Mouse (Mus musculus): ENCODE measurements around the gene Tuba3a.
A peak's percentile ranks its signal among the peaks of the same experiment; 100 is the strongest.

Gene Tuba3a

GRCm38 (mm10) chr6:125265239-125265638 is 20.6 kb downstream of the Tuba3a start:
- DNase-seq = peak; percentile 81

- DNase-seq = no peak
These were observed 21.6 kb downstream of the Tuba3a start for GRCm38 (mm10) chr6:125264219-125264618.

DNA sequence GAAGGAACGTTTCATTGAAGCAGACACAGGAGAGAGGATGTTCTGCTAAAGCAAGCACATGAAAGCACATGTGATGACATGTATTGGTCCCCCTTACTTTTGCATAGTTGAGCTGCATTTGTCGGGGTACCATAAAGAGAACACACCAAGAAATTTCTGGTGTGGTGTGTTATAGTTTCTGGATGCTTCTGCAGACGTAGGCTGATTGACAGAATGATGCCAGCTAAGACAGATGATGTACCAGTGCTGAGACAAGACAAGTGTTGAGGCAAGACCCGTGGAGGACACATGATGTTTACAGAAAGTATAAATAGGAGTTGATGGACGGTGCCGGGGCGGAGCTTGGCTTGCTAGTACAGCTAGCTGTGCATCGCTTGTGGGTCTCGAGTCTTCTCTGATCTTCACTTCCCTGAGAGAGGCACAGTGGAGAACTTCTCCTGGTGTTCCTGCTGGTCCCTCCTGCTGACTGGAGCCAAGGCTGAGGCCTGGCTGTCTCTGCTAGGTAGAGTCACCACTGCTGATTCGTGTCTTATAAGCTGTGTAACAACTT is 25.8 kb downstream of the Tuba3a start:
- no peak for DNase-seq

DNA sequence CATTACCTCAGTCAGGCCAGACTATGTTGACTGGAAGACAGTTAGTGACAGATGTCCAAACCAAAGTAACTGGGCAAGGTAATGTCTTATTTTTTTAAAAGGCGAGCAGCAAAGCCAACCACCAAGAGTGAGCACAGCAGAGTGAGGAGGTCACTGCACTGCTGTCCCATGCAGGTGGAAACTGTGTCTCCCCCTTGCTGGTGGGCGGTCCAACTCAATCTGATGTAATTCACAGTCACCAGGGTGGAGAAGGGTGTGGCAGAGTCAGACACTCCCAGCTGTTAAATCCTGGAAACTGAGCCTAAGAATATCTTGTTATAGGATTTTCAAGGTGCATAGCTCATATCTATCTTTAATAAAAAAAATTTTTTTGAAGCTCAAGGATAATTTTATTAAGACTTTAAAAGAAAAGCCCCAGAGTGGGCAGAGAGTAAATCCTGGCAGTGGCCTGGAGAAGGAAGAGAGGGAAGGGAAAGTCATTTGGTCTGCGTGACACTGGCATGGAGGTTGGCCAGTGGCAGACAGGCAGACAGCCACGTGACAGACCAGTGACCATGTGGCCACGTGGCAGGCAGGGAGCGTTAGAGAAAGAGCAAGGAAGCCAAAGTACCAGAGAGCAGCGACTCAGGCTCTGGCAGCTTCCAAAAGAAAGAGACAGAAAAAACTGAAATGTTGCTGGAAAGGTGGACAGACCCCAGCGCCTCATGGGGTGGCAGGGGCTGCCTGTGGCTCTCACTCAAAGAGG is 29.4 kb downstream of the Tuba3a start:
- no peak for DNase-seq

DNA sequence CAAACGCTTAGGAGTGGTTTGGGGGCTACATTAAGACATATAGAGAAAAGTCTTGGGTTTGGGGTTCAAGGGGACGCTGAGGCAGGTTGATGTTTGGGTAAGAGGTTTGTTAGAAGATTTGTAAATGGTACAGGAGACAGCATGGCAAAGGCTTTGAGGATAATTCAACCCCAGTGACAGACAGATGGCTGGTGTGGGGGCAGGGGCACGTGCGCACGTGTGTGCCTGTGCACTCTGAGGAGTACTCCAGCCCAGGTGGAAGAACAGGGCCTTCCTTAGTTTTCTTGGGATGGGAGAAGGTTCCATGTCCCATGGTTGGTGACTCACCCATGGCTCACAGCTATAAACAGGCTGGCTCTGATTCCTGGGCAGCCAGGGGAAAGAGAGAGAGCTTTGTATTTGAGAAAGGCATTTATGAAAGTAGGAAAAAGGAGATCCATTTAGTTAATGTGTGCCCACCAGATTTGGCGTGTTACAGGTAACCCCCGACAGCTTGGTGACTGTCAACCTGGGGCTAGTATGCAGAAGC is 30.3 kb downstream of the Tuba3a start:
- peak; percentile 33 for DNase-seq

GRCm38 (mm10) chr6:125253863-125254715 is 31.8 kb downstream of the Tuba3a start:
- no peak for DNase-seq

- DNase-seq = no peak
These were observed 33.1 kb downstream of the Tuba3a start for GRCm38 (mm10) chr6:125252711-125253110.

GRCm38 (mm10) chr6:125252285-125252684 is 33.6 kb downstream of the Tuba3a start:
- no peak for DNase-seq

GRCm38 (mm10) chr6:125244551-125244950 is 41.3 kb downstream of the Tuba3a start:
- DNase-seq = peak; percentile 75

- peak; percentile 82 for DNase-seq
These were observed 44.3 kb downstream of the Tuba3a start for GRCm38 (mm10) chr6:125241566-125241965.

GRCm38 (mm10) chr6:125240617-125241016 is 45.2 kb downstream of the Tuba3a start:
- peak; percentile 41 for DNase-seq

DNA sequence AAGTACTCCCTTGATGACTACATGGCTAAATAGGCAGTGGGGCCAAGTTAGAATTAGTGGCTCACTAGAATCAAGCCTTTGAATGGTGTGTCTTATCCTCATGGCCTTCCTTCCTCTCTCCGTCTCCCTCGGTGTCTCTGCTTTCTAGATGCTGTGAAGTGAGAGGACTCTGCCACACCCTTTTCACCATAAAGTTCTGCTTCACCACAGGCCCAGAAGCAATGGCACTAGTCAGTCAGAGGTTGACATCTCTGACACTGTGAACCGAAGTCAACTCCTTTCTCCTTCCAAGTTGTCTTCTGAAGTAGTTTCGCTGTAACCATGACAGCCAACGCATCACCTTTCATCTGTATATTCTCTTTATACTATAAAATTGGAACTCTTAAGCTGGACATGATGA is 46.3 kb downstream of the Tuba3a start:
- no peak for DNase-seq

GRCm38 (mm10) chr6:125238396-125238795 is 47.4 kb downstream of the Tuba3a start:
- DNase-seq = peak; percentile 83

- DNase-seq = peak; percentile 71
These were observed 48.4 kb downstream of the Tuba3a start for GRCm38 (mm10) chr6:125237421-125237820.

GRCm38 (mm10) chr6:125236782-125237181 is 49.1 kb downstream of the Tuba3a start, which contains the start of gene Cd27:
TSS of gene Cd27 (minus strand) at chr6:125237010.
- peak; percentile 88 for DNase-seq

GRCm38 (mm10) chr6:125236341-125236740 is 49.5 kb downstream of the Tuba3a start:
- peak; percentile 70 for DNase-seq

- no peak for DNase-seq
These were observed 51.4 kb downstream of the Tuba3a start for GRCm38 (mm10) chr6:125234520-125234828.

- DNase-seq = peak; percentile 35
These were observed 51.9 kb downstream of the Tuba3a start for GRCm38 (mm10) chr6:125233816-125234519.

GRCm38 (mm10) chr6:125232516-125232915 is 53.3 kb downstream of the Tuba3a start:
- peak; percentile 35 for DNase-seq

GRCm38 (mm10) chr6:125232045-125232437 is 53.8 kb downstream of the Tuba3a start:
- DNase-seq = no peak

DNA sequence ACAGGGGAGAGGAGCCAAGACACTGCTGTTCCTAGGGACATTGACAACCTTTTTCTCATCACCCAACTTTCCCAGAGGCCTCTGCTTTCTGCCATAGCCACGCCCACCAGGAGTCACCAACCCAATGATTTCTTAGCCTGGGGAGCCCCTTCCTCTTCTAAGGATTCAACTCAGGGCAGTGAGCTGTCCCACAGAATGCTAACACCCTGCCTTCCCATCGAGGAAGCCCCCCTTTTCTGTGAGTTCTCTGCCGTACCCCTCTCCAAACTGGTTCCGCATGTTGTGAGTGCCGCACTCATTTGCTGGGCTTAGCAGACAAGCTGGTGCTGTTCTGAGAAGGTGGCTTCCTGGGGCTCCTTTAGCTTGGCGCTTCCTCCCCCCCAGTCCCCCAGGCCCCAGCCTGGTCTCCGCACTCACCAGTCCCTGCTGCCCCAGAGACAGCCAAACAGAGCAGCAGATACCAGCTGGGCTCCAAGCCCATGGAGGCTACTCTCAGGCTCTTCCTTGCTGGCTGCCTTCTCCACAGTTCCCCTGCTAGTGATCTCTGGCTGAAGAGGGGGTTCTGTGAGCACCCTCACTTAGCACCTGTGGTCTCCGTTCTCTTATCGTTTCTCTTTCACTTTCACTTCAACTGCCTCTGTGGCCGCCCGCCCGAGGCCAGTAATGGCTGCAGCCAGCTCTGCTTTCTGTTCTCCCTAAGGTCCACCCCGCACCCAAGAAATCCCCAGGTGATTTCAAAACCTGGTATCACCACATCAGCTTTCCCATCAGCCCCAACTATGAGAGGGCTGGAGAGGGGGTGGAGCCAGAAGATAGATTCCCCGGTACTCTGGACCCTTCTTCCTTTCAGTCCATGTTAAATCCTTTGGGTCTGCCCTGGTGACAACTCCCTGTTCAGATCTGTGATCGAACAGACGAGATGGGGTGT is 54.5 kb downstream of the Tuba3a start, which contains the start of gene Tapbpl:
Tapbpl (minus strand) TSS at position 744 of the 928 bp plus-strand sequence.
- DNase-seq = peak; percentile 85

DNA sequence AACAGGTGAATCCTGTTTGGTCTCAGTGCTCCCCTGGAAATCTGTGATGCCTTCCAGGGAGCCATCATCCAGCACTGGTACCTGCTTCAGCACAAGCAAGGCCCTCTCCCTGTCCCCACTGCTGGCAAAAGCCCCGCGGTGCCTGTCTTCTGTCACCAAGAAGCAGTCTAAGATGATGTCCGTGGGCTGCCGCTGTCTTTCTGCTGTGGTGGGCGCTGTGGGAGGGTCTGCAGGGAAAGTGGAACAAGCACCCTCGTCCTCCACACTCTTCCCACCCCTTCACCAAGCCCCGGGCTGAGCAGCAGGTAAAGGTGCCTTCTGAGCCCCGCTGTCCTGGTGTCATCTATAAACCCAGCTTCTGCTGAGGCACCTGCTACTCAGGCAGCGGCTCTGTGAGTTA is 55.3 kb downstream of the Tuba3a start:
- DNase-seq = peak; percentile 49
